Mouse (Mus musculus): ENCODE results near the gene Gm43518. TPM values are rescaled to one million over a fixed set of nuclear protein-coding genes. Genes with fewer than 3 reads are reported as not detected.

Gm43518 gene
- total and polyA plus RNA-seq, 3 experiments, result 2.1 to 3.6 TPM; not detected in 1

- no peak for TF ChIP-seq ZMIZ1 (IDR thresholded peaks at IDR 0.05; ENCODE audit: low read depth, low read length)
- no peak for TF ChIP-seq BHLHE40 (IDR thresholded peaks at IDR 0.05; ENCODE audit: borderline replicate concordance, low read depth, low read length)
- H3K4me3 ChIP-seq (ENCODE audit: control insufficient read depth in 1 of 2, insufficient read depth in 1 of 2, low read depth in 2 of 2, low read length in 2 of 2), result no peak overlapping the region
- no peaks in the 10 kb centered on the region for H3K79me2 ChIP-seq (ENCODE audit: control insufficient read depth, insufficient read depth, low read length, poor library complexity)
These were observed 25.3 kb downstream of the Gm43518 start for GRCm38 (mm10) chr5:123952365-123953045.

DNA sequence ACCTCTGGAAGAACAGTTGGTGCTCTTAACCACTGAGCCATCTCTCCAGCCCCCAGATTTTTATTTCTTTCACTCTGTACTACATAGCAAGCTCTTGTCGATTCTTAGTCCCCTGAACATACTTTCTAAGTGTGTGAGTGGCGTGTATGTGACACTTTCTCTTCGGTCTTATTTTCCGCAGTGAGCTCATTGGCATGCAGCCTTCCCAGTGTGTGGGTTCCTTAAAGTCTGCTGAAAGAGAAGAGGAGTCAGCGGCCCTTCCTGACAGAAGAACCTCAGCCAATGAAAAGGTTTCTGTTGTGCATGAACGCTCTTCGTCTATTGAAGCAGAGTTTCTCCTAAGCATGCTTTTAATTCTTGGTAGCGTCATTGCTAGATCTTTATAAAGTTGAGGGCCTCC lies 30.0 kb downstream of the Gm43518 start:
- H3K9ac ChIP-seq (ENCODE audit: control insufficient read depth, low read depth, low read length, poor library complexity, severe bottlenecking), result no peak overlapping the region
- peaks cover 0 to 3% of the 10 kb centered on the region in 2 experiments; a peak in 2 of 4 replicates for H3K36me3 ChIP-seq (ENCODE audit: control insufficient read depth in 1 of 2, insufficient read depth in 2 of 2, low read length in 2 of 2)
- no peak for DNase-seq (ENCODE audit: low read depth, low spot score)
- no peaks in the 10 kb centered on the region for H3K27me3 ChIP-seq (ENCODE audit: control insufficient read depth in 1 of 2, insufficient read depth in 2 of 2, low read length in 2 of 2)
- no peaks in the 10 kb centered on the region for H3K9me3 ChIP-seq (replicated peaks; ENCODE audit: insufficient read depth, low read length)
- no peak for TF ChIP-seq HCFC1 (IDR thresholded peaks at IDR 0.05; ENCODE audit: low read depth, low read length)
- TF ChIP-seq NELFE (IDR thresholded peaks at IDR 0.05; ENCODE audit: low read depth, low read length), result no peak
- no peak for TF ChIP-seq POLR2A (IDR thresholded peaks at IDR 0.05; ENCODE audit: control insufficient read depth in 1 of 2, insufficient read depth in 1 of 2, low read depth in 1 of 2, low read length in 2 of 2, poor library complexity in 1 of 2)
- TF ChIP-seq RAD21 (IDR thresholded peaks at IDR 0.05; ENCODE audit: low read depth, low read length), result no peak
- no peak overlapping the region for H3K27ac ChIP-seq (ENCODE audit: control insufficient read depth, low read depth, low read length)
- no peak overlapping the region for H3K4me3 ChIP-seq (ENCODE audit: control insufficient read depth in 1 of 2, insufficient read depth in 1 of 2, low read depth in 2 of 2, low read length in 2 of 2)
- no peaks in the 10 kb centered on the region for H3K4me1 ChIP-seq (ENCODE audit: control insufficient read depth in 1 of 2, insufficient read depth in 2 of 2, low read length in 2 of 2)
- no peaks in the 10 kb centered on the region for H3K79me2 ChIP-seq (ENCODE audit: control insufficient read depth, insufficient read depth, low read length, poor library complexity)

More at GRCm38 (mm10) chr5:123952365-123953045, 25.3 kb downstream of the Gm43518 start:
- Histone ChIP-seq H3K9me3 (replicated peaks; ENCODE audit: insufficient read depth, low read length) (no peaks in the 10 kb centered on the region), H3K36me3 (ENCODE audit: control insufficient read depth in 1 of 2, insufficient read depth in 2 of 2, low read length in 2 of 2) (peaks cover 0 to 3% of the 10 kb centered on the region in 2 experiments; a peak in 2 of 4 replicates), H3K27ac (ENCODE audit: control insufficient read depth, low read depth, low read length) (no peak overlapping the region), H3K4me1 (ENCODE audit: control insufficient read depth in 1 of 2, insufficient read depth in 2 of 2, low read length in 2 of 2) (no peaks in the 10 kb centered on the region), H3K27me3 (ENCODE audit: control insufficient read depth in 1 of 2, insufficient read depth in 2 of 2, low read length in 2 of 2) (no peaks in the 10 kb centered on the region), H3K9ac (ENCODE audit: control insufficient read depth, low read depth, low read length, poor library complexity, severe bottlenecking) (no peak overlapping the region)
- DNase-seq (ENCODE audit: low read depth, low spot score), result no peak

GRCm38 (mm10) chr5:123959018-123959417 lies 31.8 kb downstream of the Gm43518 start:
- Histone ChIP-seq H3K4me1 (ENCODE audit: control insufficient read depth in 1 of 2, insufficient read depth in 2 of 2, low read length in 2 of 2) (no peaks in the 10 kb centered on the region), H3K9ac (ENCODE audit: control insufficient read depth, low read depth, low read length, poor library complexity, severe bottlenecking) (no peak overlapping the region), H3K27me3 (ENCODE audit: control insufficient read depth in 1 of 2, insufficient read depth in 2 of 2, low read length in 2 of 2) (no peaks in the 10 kb centered on the region), H3K4me3 (ENCODE audit: control insufficient read depth in 1 of 2, insufficient read depth in 1 of 2, low read depth in 2 of 2, low read length in 2 of 2) (no peak overlapping the region), H3K36me3 (ENCODE audit: control insufficient read depth in 1 of 2, insufficient read depth in 2 of 2, low read length in 2 of 2) (peaks cover 0 to 3% of the 10 kb centered on the region in 2 experiments; a peak in 2 of 4 replicates), H3K9me3 (replicated peaks; ENCODE audit: insufficient read depth, low read length) (no peaks in the 10 kb centered on the region), H3K27ac (ENCODE audit: control insufficient read depth, low read depth, low read length) (no peak overlapping the region), H3K79me2 (ENCODE audit: control insufficient read depth, insufficient read depth, low read length, poor library complexity) (no peaks in the 10 kb centered on the region)
- TF ChIP-seq BHLHE40 (IDR thresholded peaks at IDR 0.05; ENCODE audit: borderline replicate concordance, low read depth, low read length), result no peak
- no peak for TF ChIP-seq GABPA (IDR thresholded peaks at IDR 0.05; ENCODE audit: low read depth, low read length)
- TF ChIP-seq MAX (IDR thresholded peaks at IDR 0.05; ENCODE audit: low read length), result no peak
- no peak for TF ChIP-seq POLR2A (IDR thresholded peaks at IDR 0.05; ENCODE audit: control insufficient read depth in 1 of 2, insufficient read depth in 1 of 2, low read depth in 1 of 2, low read length in 2 of 2, poor library complexity in 1 of 2)
- no peak for TF ChIP-seq POLR2AphosphoS5 (IDR thresholded peaks at IDR 0.05; ENCODE audit: borderline replicate concordance, low read depth, low read length)
- no peak for TF ChIP-seq ELF1 (IDR thresholded peaks at IDR 0.05; ENCODE audit: low read depth, low read length)
- TF ChIP-seq TAL1 (IDR thresholded peaks at IDR 0.05; ENCODE audit: low read length), result no peak
- no peak for TF ChIP-seq GATA1 (IDR thresholded peaks at IDR 0.05; ENCODE audit: low read depth, low read length)
- no peak for TF ChIP-seq ZC3H11A (IDR thresholded peaks at IDR 0.05; ENCODE audit: low read depth, low read length)
- DNase-seq (ENCODE audit: low read depth, low spot score), result no peak

Measured in MEL (cell line).